Mouse (Mus musculus): ENCODE results near the gene Dmc1. TPM values are rescaled to one million over a fixed set of nuclear protein-coding genes. Genes with fewer than 3 reads are reported as not detected.
A peak's percentile ranks its signal among the peaks of the same experiment; 100 is the strongest.

Gene Dmc1
- total RNA-seq, 2 experiments from 2014 or later, result not detected

- no peak for DNase-seq
- intact Hi-C loops (cut with DNase I), result no loop called here
Observed at GRCm38 (mm10) chr15:79575543-79576222, 29.2 kb downstream of the Dmc1 start.

GRCm38 (mm10) chr15:79562417-79562816 lies 42.5 kb downstream of the Dmc1 start:
- intact Hi-C loops (cut with DNase I), result no loop called here
- no peak for DNase-seq

DNA sequence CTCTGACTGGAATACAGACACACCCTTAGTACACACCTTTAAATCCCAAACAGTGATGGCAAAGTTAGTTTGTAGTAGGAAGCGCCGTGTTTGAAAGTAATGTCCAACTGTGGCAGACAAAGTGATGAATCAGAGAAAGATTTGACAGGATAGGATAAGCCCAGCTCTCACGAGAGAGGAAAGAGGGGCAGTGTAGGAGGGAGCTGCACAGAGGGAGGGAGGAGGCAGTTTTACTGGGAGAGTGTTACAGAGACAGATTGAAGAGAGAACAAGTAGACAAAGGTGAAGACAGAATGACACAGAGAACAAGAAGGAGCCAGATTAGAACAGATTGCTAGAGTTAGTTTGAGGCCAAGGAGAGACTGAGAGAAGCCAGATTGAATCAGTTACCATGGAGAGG lies 45.3 kb downstream of the Dmc1 start:
- intact Hi-C loops (cut with DNase I), result no loop called here
- DNase-seq, result no peak

DNA sequence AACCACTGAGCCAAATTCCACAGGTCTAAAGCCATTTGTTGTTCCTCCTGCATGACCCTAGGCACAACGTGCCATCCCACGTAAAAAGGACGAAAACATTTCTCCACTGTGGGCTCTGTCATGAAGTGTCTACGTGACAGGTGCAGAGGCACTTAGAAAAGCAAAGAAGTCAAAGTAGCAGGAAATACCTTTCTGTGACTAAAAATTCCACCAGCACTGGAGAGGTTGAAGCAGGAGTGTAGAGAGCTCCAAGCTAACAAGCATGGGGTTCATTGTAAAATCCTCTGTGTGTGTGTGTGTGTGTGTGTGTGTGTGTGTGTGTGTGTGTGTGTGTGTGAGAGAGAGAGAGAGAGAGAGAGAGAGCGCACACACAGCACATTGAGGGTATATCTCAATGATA lies 52.3 kb downstream of the Dmc1 start:
- intact Hi-C loops (cut with DNase I), result loop anchor here (5.0 kb wide), 1 partner anchor 105 kb away; the partner anchor contains the start of genes Cby1 and Fam227a
- DNase-seq, result no peak

DNA sequence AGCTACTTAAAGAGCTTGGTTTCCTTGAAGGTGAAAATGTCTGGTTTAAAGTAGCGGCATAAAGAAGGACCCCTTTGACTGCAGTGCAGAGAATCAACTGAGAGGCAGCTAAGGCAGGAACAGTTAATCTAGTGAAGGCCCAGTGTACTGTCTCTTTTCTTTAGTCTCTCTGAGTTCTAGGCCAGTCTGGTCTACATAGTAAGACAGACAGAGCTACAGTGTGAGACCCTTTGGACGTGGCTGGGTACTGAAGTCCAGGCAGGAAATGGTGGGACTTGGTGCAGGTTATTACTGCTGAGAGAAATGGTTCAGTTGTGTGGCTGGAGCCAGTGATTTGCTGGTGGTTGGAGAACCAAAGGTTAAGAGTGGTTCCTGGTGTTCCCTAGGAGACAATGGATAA lies 56.7 kb downstream of the Dmc1 start:
- DNase-seq, result no peak
- intact Hi-C loops (cut with DNase I), result no loop called here

DNA sequence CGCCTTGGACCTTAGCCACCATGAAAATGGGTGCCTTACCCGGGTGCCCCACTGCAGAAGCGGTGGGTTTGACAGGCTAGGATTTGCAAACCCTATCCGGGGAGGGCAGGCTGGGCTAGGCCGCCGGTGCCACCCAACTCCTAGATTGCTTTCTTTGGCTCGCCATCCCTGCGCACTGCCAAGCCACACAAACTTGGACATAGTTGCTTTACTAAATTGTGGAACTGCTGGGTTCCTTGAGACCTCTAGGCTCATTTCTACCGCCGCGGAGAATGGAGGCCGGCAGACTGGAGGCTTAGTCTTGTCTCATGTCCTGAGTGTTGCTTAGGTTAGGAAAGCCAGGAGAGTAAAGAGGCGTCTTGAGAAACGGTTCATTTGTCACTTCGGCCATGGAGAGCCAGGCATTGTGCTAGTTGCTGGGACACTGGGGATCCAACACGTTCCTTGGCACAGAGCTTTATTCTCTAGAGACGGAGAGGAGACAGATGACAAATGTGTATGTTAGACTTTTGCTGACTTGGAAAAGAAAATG lies 57.6 kb downstream of the Dmc1 start:
- DNase-seq, result no peak
- intact Hi-C loops (cut with DNase I), result no loop called here

DNA sequence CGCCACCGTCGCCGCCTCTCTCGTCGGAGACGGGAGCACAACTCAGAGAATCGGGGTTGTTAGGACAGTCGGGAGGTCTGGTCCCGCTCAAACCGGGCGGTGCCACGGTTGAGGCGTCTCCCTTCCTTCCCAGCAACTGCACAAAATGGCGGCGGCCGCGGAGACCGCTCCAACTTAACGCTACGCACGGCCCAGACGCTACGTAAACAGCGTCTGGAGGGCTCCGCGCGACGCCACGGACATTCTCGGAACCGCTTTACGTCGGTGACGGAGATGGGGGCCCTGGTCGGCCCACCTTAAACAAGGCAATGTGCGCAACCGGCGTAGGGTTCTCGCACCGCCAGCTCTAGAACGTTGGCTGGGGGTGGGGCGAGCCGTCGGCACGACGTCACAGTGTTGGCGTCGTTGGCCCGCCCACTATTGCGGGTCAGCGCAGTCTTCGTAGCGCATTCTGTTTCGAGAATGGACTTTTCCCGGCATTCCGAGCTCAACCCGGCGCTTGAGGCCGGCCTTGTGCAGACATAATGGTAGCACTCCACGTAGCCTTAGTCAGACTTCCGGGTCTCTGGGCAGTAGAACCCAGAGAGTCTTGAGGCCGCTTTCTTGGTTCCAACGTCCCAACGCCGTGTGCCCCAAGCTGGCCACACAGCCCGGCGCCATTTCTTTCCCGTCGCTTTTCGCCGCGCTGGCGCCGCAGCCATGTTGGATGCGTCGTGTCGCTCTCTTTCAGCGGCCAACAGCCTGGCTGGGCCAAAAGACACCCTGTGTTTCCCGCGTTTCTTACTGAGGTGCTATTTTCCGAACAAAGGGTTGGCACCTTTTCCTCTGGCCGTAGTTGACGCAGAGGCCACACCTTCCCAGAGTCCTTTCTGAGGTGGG lies 58.3 kb downstream of the Dmc1 start, which contains the start of gene Ddx17:
Gene Ddx17, minus strand, starts transcription at position 332 of the 879 bp plus-strand sequence.
- intact Hi-C loops (cut with DNase I), result no loop called here
- peak; percentile 99 to 100 for DNase-seq

GRCm38 (mm10) chr15:79545921-79546399 lies 58.9 kb downstream of the Dmc1 start:
- DNase-seq, result peak in 1 of 2 experiments; percentile 76
- intact Hi-C loops (cut with DNase I), result no loop called here

DNA sequence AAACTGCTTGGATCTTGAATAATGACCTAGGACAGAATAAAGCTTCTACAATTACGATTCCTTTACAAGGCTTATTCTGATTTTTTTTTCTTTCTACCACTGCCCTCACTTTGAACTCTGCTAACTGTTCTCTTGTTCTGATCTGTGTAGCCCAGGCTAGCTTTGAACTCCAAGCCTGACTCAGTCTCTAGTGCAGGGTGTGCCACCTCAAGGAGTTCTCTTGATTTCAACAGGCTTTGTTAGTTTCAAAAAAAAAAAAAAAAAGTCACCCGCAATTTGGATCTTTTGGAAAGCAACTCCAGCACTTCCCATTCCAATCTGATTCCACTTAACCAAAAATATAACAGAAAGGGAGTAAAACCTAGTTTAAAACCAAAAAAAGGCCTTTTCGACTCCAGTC lies 59.4 kb downstream of the Dmc1 start:
- intact Hi-C loops (cut with DNase I), result no loop called here
- no peak for DNase-seq

- DNase-seq, result no peak
- intact Hi-C loops (cut with DNase I), result no loop called here
Observed at GRCm38 (mm10) chr15:79543968-79544367, 60.9 kb downstream of the Dmc1 start.

DNA sequence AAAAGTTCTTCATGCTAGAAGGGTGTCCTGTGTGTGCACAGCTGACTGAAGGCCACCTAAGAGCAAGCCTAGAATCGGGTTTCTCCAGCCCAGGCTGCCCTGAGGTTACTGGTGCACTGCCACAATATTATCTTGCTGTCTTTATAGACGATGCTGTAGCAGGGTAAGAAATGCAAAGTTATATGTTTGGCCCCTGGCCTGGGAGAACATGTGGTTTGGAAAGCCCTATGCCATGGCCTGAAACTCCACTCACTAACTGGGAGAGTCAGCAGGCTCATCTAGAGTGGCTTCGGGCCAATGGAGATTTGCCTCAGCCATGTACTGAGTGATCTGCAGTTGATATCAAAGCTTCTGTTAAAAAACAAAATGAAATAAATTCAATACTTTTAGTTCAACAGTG lies 71.1 kb downstream of the Dmc1 start:
- no peak for DNase-seq
- intact Hi-C loops (cut with DNase I), result no loop called here

DNA sequence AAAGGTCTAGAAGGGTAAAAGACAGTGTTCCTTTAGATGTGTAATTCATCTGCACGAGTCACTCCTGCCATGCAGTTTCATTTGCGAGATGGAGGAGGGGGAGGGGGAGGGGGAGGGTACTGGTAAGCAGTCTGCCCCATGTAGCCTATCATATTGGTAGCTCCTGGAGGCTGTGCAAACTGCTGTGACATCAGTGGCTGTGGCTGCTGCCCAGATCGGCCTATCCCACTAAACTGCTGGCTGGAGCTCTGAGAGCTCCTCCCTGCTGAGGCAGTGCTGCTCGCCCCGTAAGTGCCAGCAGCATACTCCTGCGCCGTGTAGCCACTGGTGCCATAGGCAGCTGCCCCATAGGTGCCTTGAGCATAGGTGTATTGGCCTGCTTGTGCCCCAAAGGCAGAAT lies 75.0 kb downstream of the Dmc1 start:
- intact Hi-C loops (cut with DNase I), result no loop called here
- DNase-seq, result no peak

DNA sequence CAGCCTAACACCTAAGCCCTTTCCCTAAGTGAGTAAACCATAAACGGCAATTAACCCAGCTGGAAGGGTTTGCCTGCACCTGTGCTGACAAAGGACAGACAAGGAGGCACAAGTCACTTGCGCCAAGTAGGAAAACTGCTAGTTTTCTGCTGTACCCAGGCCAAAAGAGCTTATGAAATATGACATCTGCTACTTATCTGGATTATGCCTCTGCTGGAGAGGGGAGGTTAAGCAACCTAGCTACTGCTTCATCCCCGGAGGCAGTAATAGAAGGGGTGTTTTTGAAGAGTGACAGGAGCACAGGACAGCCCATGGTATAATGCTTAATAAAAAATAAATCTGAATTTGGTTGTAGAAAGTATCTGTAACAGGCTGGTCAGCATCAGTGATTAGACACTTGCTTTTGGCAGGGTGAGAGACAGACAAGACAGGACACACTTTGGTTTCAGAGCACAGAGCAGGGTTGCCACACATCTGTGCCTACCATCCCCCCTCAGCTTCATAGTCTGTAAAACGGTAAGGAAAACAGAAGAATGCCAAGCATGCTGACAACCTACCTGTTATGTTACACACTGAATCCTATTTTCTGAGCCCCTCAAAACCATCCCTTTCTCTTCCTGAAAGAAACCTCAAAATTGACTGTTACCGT lies 76.8 kb downstream of the Dmc1 start:
- intact Hi-C loops (cut with DNase I), result loop anchor here (2.0 kb wide), 1 partner anchor 13 kb away; no protein-coding TSS in a partner anchor

DNA sequence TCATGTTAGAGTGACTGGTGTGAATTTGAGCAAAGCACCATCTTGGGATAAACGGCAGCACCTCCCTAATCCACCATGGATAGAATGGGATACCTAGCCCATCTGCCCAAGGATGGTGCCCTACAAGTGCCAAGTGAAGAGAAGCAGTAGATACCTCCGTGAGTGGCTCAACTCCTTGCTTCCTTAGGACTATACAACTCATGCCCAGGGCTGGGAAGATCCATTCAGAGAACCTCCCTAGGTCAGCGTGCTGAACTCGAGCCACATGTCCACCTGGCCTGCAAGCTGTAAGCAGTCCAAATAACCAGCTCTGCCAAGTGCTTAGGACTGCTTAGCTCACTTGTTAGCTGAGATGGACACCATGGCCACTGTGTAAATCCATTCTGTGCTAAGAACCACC lies 77.7 kb downstream of the Dmc1 start:
- DNase-seq, result no peak
- intact Hi-C loops (cut with DNase I), result loop anchor here (2.0 kb wide), 1 partner anchor 14 kb away; no protein-coding TSS in a partner anchor

More for the DNA sequence above, 76.8 kb downstream of the Dmc1 start:
- DNase-seq, result no peak

- peak; percentile 45 to 48 for DNase-seq
- intact Hi-C loops (cut with DNase I), result loop anchor here (2.0 kb wide), 1 partner anchor 15 kb away; no protein-coding TSS in a partner anchor
Observed at GRCm38 (mm10) chr15:79525979-79526768, 78.7 kb downstream of the Dmc1 start.

- intact Hi-C loops (cut with DNase I), result no loop called here
- DNase-seq, result no peak
Observed at GRCm38 (mm10) chr15:79525564-79525963, 79.3 kb downstream of the Dmc1 start.

GRCm38 (mm10) chr15:79519400-79520220 lies 85.3 kb downstream of the Dmc1 start:
- no peak for DNase-seq
- intact Hi-C loops (cut with DNase I), result no loop called here

DNA sequence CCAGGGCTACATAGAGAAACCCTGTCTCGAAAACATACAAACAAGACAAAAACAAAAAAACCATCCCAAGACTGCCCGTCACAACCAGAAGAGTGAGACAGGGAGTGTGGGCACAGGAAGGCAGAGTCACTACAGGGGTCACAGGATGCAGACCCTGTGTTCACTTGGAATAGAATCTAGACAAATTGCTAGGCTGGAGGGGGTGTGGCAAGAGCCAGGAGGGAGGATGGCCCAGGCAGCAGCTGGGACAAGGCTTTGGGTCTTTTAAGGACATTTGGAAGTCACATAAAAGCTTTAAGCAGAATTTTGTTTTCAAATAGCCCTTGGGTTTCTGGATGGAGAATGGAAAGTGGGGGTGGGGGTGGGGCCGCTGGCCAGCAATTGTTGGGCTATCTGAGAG lies 86.3 kb downstream of the Dmc1 start:
- DNase-seq, result no peak
- intact Hi-C loops (cut with DNase I), result no loop called here

GRCm38 (mm10) chr15:79517710-79518109 lies 87.2 kb downstream of the Dmc1 start:
- intact Hi-C loops (cut with DNase I), result no loop called here
- no peak for DNase-seq
